Mouse (Mus musculus): ENCODE data around the gene Fbxo28. TPM values are rescaled to one million over a fixed set of nuclear protein-coding genes. Genes with fewer than 3 reads are reported as not detected.
A peak's percentile ranks its signal among the peaks of the same experiment; 100 is the strongest.

The Fbxo28 gene
- polyA plus RNA-seq, 1 experiment from 2014 or later: 22.3 TPM

GRCm38 (mm10) chr1:182371891-182372290 lies 30.5 kb upstream of the Fbxo28 start:
- Histone ChIP-seq H3K4me3 (no peak overlapping the region), H3K27me3 (no peaks in the 10 kb centered on the region; the same call in 1 of the 2 replicates), H3K27ac (no peak overlapping the region), H3K4me1 (peaks cover 21% of the 10 kb centered on the region), H3K9me3 (no peaks in the 10 kb centered on the region), H3K9ac (no peak overlapping the region), H3K4me2 (no peak overlapping the region), H3K36me3 (no peaks in the 10 kb centered on the region)
- WGBS: 83% methylated on average over 8 of the region's 8 CpGs
- no peak for ATAC-seq (ENCODE audit: insufficient number of reproducible peaks, insufficient read depth, low FRiP score, low TSS enrichment, low read depth)

GRCm38 (mm10) chr1:182369435-182369834 lies 28.0 kb upstream of the Fbxo28 start:
- Histone ChIP-seq H3K4me2 (no peak overlapping the region), H3K4me1 (peaks cover 21% of the 10 kb centered on the region), H3K4me3 (no peak overlapping the region), H3K27ac (no peak overlapping the region), H3K9ac (no peak overlapping the region), H3K9me3 (no peaks in the 10 kb centered on the region), H3K36me3 (no peaks in the 10 kb centered on the region), H3K27me3 (no peaks in the 10 kb centered on the region)
- no peak for ATAC-seq (ENCODE audit: insufficient number of reproducible peaks, insufficient read depth, low FRiP score, low TSS enrichment, low read depth)
- 66% methylated on average over 4 of the region's 4 CpGs for WGBS

DNA sequence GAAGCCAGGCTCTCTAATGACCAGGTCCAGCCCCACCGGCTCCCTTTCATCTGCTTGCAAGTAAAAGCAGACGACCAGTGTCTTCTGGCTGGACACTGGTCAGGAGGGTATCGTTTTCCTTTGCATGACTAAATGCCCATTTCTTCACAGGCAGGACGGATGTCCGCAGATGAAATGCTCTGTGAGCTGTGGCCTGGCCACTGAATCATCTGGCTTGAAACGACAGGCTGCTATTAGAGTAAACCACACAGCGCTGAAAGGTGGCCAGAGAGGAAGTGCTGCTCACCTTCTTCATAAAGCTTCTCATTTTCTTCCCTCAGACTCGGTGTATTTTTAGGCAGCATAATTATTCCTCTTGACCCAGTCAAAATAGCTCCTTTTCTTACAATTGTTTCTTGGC lies 27.4 kb upstream of the Fbxo28 start:
- Histone ChIP-seq H3K27ac (no peak overlapping the region), H3K4me1 (peaks cover 23% of the 10 kb centered on the region), H3K27me3 (no peaks in the 10 kb centered on the region), H3K9me3 (no peaks in the 10 kb centered on the region), H3K9ac (no peak overlapping the region), H3K4me3 (no peak overlapping the region), H3K4me2 (no peak overlapping the region), H3K36me3 (no peaks in the 10 kb centered on the region)
- WGBS: 36% methylated on average over 8 of the region's 8 CpGs
- ATAC-seq (ENCODE audit: insufficient number of reproducible peaks, insufficient read depth, low FRiP score, low TSS enrichment, low read depth): no peak

DNA sequence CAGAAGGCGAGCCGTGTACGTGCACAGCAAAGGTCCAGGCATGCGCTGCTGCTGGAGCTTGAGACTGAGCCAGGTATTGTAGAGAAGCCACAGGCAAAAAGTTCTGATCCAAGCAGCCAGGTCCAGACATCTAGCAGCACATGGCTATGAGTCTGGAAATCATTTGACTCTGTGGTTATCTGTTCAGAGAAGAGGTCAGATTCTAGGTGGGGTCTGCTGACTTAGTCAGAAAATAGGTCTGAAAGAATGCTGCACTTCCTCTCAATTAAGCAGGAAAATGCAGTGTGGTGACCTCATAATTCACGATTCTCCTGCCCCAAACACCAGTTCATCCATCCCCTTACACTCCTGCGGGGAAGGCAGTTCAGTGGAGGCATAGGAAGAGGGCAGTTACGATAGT lies 26.9 kb upstream of the Fbxo28 start:
- H3K9me3 ChIP-seq: no peaks in the 10 kb centered on the region
- H3K4me1 ChIP-seq: peaks cover 28% of the 10 kb centered on the region
- no peak for ATAC-seq (ENCODE audit: insufficient number of reproducible peaks, insufficient read depth, low FRiP score, low TSS enrichment, low read depth)
- no peak overlapping the region for H3K4me2 ChIP-seq
- no peaks in the 10 kb centered on the region for H3K36me3 ChIP-seq
- no peak overlapping the region for H3K9ac ChIP-seq
- 55% methylated on average over 7 of the region's 7 CpGs for WGBS
- H3K4me3 ChIP-seq: no peak overlapping the region
- H3K27me3 ChIP-seq: no peaks in the 10 kb centered on the region
- no peak overlapping the region for H3K27ac ChIP-seq

- H3K9me3 ChIP-seq: no peaks in the 10 kb centered on the region
- peaks cover 22% of the 10 kb centered on the region for H3K4me1 ChIP-seq
- no peak overlapping the region for H3K27ac ChIP-seq
- no peak overlapping the region for H3K4me2 ChIP-seq
- no peak overlapping the region for H3K9ac ChIP-seq
- H3K36me3 ChIP-seq: no peaks in the 10 kb centered on the region
- 57% methylated on average over 12 of the region's 12 CpGs for WGBS
- H3K27me3 ChIP-seq: no peaks in the 10 kb centered on the region
- no peak for ATAC-seq (ENCODE audit: insufficient number of reproducible peaks, insufficient read depth, low FRiP score, low TSS enrichment, low read depth)
- H3K4me3 ChIP-seq: no peak overlapping the region
Observed at GRCm38 (mm10) chr1:182363683-182364404, 22.4 kb upstream of the Fbxo28 start.

GRCm38 (mm10) chr1:182362703-182363102 lies 21.3 kb upstream of the Fbxo28 start:
- H3K27ac ChIP-seq: no peak overlapping the region
- no peak overlapping the region for H3K4me2 ChIP-seq
- peaks cover 10% of the 10 kb centered on the region for H3K4me1 ChIP-seq
- H3K4me3 ChIP-seq: no peak overlapping the region
- 85% methylated on average over 5 of the region's 5 CpGs for WGBS
- no peaks in the 10 kb centered on the region for H3K9me3 ChIP-seq
- H3K27me3 ChIP-seq: no peaks in the 10 kb centered on the region
- H3K9ac ChIP-seq: no peak overlapping the region
- no peak for ATAC-seq (ENCODE audit: insufficient number of reproducible peaks, insufficient read depth, low FRiP score, low TSS enrichment, low read depth)
- no peaks in the 10 kb centered on the region for H3K36me3 ChIP-seq

- Histone ChIP-seq H3K4me1 (peaks cover under 1% of the 10 kb centered on the region; the same call in 1 of the 2 replicates), H3K9me3 (no peaks in the 10 kb centered on the region), H3K27ac (no peak overlapping the region), H3K4me2 (no peak overlapping the region), H3K36me3 (no peaks in the 10 kb centered on the region), H3K4me3 (no peak overlapping the region), H3K9ac (no peak overlapping the region), H3K27me3 (no peaks in the 10 kb centered on the region)
- WGBS: 80% methylated on average over 1 of the region's 1 CpGs
- ATAC-seq (ENCODE audit: insufficient number of reproducible peaks, insufficient read depth, low FRiP score, low TSS enrichment, low read depth): no peak
Observed at GRCm38 (mm10) chr1:182358133-182358532, 16.7 kb upstream of the Fbxo28 start.

DNA sequence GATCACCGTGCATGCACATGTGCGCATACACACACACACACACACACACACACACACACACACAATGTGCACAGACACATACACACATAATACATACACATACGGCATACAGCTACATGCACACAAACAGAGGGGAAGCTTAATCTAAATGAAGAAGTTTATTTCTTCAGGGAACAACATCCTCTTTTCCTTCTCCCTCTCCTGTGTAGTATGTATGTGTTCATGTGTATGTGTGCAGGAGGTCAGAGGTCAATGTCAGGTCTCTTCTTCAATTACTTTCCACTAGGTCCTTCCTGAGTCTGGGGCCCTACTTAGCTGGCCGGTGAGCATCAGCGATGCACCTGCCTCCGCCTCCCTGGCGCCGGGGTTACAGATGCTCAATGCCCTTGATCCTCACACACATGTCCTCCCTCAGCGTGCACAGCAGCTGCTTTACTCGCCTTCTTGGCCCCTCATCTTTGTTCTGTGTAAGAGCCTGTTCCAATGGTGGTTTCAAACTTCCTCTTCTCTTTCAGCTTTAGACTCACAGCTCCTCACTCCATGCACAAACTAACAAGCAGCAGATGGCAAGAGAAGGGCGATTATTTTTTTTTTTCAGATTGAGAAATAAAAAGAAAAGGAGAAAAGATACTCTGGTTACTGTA lies 13.2 kb upstream of the Fbxo28 start:
- no peaks in the 10 kb centered on the region for H3K36me3 ChIP-seq
- H3K9ac ChIP-seq: no peak overlapping the region
- no peaks in the 10 kb centered on the region for H3K27me3 ChIP-seq
- ATAC-seq (ENCODE audit: insufficient number of reproducible peaks, insufficient read depth, low FRiP score, low TSS enrichment, low read depth): no peak
- no peaks in the 10 kb centered on the region for H3K9me3 ChIP-seq
- H3K4me2 ChIP-seq: no peak overlapping the region
- no peaks in the 10 kb centered on the region for H3K4me1 ChIP-seq
- no peak overlapping the region for H3K27ac ChIP-seq
- no peak overlapping the region for H3K4me3 ChIP-seq
- 73% methylated on average over 11 of the region's 11 CpGs for WGBS

- 89% methylated on average over 6 of the region's 6 CpGs for WGBS
- ATAC-seq (ENCODE audit: insufficient number of reproducible peaks, insufficient read depth, low FRiP score, low TSS enrichment, low read depth): no peak
- H3K9ac ChIP-seq: no peak overlapping the region
- no peak overlapping the region for H3K27ac ChIP-seq
- peaks cover 6% of the 10 kb centered on the region for H3K9me3 ChIP-seq
- no peak overlapping the region for H3K4me2 ChIP-seq
- H3K4me3 ChIP-seq: no peak overlapping the region
- H3K27me3 ChIP-seq: no peaks in the 10 kb centered on the region
- H3K36me3 ChIP-seq: no peaks in the 10 kb centered on the region
- no peaks in the 10 kb centered on the region for H3K4me1 ChIP-seq
Observed at GRCm38 (mm10) chr1:182349557-182349956, 8.1 kb upstream of the Fbxo28 start.

DNA sequence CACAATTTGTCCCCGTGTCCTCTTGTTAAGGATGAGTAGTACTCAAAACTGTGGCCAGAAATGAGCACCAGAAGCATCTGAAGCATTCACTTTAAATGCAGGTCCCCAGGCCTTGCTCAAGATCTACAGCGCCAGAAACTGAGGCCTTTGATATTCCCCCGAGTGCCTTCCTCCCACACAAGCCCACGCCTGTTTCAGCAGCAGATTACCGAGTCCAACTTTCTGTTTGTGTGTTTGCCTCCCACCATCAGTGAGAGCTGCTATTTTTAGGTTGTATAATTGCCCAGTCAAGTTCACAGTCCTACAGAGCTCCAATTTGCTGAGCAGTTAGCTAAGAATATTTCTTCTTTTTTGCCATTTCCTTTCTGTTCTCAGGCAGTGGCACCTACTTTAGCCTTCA lies 5.1 kb upstream of the Fbxo28 start:
- Histone ChIP-seq H3K27ac (no peak overlapping the region), H3K4me1 (no peaks in the 10 kb centered on the region), H3K27me3 (no peaks in the 10 kb centered on the region), H3K4me3 (no peak overlapping the region), H3K9me3 (peaks cover 6% of the 10 kb centered on the region), H3K4me2 (no peak overlapping the region), H3K9ac (no peak overlapping the region), H3K36me3 (no peaks in the 10 kb centered on the region)
- no peak for ATAC-seq (ENCODE audit: insufficient number of reproducible peaks, insufficient read depth, low FRiP score, low TSS enrichment, low read depth)
- WGBS: 51% methylated on average over 5 of the region's 5 CpGs

GRCm38 (mm10) chr1:182345857-182346256 lies 4.4 kb upstream of the Fbxo28 start:
- Histone ChIP-seq H3K36me3 (no peaks in the 10 kb centered on the region), H3K4me3 (no peak overlapping the region), H3K27me3 (no peaks in the 10 kb centered on the region), H3K4me1 (no peaks in the 10 kb centered on the region), H3K9me3 (peaks cover 6% of the 10 kb centered on the region), H3K4me2 (no peak overlapping the region), H3K9ac (no peak overlapping the region), H3K27ac (no peak overlapping the region)
- ATAC-seq (ENCODE audit: insufficient number of reproducible peaks, insufficient read depth, low FRiP score, low TSS enrichment, low read depth): no peak
- 67% methylated on average over 2 of the region's 2 CpGs for WGBS

- H3K4me1 ChIP-seq: peaks cover 18% of the 10 kb centered on the region
- no peak for ATAC-seq (ENCODE audit: insufficient number of reproducible peaks, insufficient read depth, low FRiP score, low TSS enrichment, low read depth)
- WGBS: 35% methylated on average over 6 of the region's 6 CpGs
Observed at GRCm38 (mm10) chr1:182341993-182342392, 564 bp upstream of the Fbxo28 start.

More at GRCm38 (mm10) chr1:182341993-182342392, 564 bp upstream of the Fbxo28 start:
- Histone ChIP-seq H3K4me2 (peak overlapping the region; percentile 80), H3K27me3 (no peaks in the 10 kb centered on the region), H3K36me3 (0 out of 2 replicates have a peak, but pooled peaks cover 6% of the 10 kb centered on the region), H3K27ac (no peak overlapping the region), H3K4me3 (peak overlapping the region; percentile 99), H3K9me3 (no peaks in the 10 kb centered on the region), H3K9ac (peak overlapping the region; percentile 99)
